Comparison of ENCODE assay signal across 14 mouse cellular contexts in the genomic region with DNA sequence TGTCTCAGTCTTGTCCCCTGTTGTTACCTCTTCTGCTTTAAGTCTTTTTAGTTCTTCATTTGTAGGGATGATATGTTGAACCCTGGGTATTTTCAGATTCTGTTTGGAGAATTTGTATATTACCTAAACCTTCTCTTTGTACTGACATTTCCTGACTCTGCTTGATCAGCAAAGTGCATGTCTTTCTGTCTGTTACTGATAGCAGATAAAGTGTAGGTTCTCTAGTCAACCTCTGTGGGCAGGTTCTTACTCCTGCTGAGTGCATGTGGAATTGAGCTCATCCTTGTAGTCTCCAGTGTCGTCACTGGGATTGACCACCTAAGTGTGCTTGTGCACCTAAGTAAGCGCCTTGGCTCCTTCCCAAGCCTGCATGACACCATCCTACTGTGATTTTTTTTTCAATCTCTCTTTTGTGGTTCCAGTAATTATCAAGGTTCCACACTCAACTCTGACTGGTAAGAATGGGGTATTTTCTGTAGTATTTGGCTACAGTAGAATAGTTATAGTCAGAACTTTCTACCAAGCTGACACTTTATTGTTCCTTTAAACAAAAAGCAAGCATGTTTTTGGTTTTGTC.
"Had no signal": no experiment of that assay in that cellular context is flagged by ENCODE, and none has a peak within 500 bp of the region (broad histone marks: within the 10 kb centered on the region; RNA-seq: fewer than 3 reads in every experiment).

No protein-coding gene starts in this region.

- H3K27ac ChIP-seq: kidney, postnatal 0 days; layer of hippocampus, adult 2 months; limb, embryonic 12.5 days; macrophage; midbrain, embryonic 13.5 days; neural tube, embryonic 15.5 days had no signal

- H3K4me2 ChIP-seq: limb, embryonic 12.5 days; lung, embryonic 14.5 days; midbrain, embryonic 13.5 days; neural tube, embryonic 15.5 days had no signal

- H3K27me3 ChIP-seq: limb, embryonic 12.5 days; midbrain, embryonic 13.5 days; neural tube, embryonic 15.5 days had no signal

- DNase-seq: kidney, adult 11 months; kidney, adult 9 months; kidney, postnatal 36 days; lung, embryonic 14.5 days; lung, postnatal 10 days; right cerebral cortex, postnatal 4 days; thymus, postnatal 36 days had no signal

- H3K9me3 ChIP-seq: limb, embryonic 12.5 days; midbrain, embryonic 13.5 days; neural tube, embryonic 15.5 days had no signal

- ATAC-seq: midbrain, embryonic 13.5 days had no signal

- H3K4me3 ChIP-seq: layer of hippocampus, adult 2 months; limb, embryonic 12.5 days; midbrain, embryonic 13.5 days; myocyte; neural tube, embryonic 15.5 days had no signal

- H3K4me1 ChIP-seq: limb, embryonic 12.5 days; midbrain, embryonic 13.5 days had no signal

- H3K9ac ChIP-seq: limb, embryonic 12.5 days; lung, embryonic 14.5 days; midbrain, embryonic 13.5 days; neural tube, embryonic 15.5 days had no signal
